Mouse (Mus musculus): ENCODE measurements around the gene Rpl12.

Rpl12 gene

DNA sequence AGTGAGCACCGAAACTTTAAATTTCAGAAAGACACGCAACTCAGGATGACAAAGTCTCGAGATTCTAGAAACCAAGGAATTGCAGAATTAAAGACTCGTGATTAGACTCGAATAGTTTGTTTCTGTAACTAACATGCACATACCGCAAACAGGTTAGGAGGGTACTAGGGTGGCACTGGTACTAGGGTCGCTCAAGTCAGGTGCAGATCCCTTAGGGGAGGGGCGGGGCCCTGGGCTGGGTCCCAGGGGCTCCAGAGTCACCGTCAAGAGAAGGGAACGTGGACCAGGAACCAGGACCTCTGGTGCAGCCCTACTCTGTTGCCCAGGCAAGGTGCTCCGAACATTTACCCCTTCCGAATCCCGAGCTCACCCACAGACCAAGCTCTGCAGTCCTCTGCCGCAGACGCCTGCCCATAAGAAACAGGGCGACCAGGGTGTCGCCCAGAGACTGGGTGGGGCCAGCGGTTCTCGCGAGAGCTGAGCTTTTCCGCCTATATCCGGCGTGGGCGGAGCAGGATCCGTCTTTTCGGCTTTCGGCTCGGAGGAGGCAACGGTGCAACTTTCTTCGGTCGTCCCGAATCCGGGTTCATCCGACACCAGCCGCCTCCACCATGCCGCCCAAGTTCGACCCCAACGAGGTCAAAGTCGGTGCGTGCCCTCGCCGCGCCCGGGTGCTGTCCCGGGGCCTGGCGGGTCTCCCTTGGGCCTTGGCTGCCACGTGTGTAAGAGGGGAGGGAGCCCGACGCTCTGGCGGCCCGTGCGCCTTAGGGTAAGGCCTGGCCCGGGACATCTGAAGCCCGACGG lies at the start of gene Rpl12, which contains the start of gene Lrsam1:
Gene Rpl12 (plus strand): TSS at position 368 of the 804 bp plus-strand sequence.
Gene Lrsam1 (minus strand): TSS at position 423 of the 804 bp plus-strand sequence.
- peak; percentile 98 for DNase-seq

DNA sequence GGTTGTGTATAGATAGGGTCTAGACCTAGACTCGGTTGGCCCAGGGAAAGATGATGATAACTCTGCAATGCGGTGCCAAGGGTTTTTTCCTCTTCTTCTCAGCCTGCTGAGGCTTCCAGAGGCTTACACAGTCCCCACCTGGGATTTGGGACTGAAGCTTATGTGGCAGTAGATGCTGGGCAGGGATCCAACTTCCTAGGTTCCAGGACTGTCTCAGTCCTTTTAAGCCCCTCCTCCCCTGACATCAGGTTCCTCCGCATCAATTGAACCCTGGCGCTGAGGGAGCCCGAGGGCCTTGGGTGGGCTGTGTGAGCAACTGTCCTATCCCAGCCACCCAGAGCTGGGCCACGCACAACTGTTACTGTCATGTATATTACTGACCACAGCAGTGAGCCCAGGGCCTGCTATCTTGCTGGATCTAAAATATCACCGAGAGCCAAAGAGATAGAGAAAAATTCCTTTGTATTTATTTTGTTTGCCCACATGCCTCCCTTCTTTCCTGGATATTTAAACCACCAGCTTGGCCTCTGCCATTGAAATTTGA lies 49.6 kb upstream of the Rpl12 start:
- DNase-seq, result no peak

DNA sequence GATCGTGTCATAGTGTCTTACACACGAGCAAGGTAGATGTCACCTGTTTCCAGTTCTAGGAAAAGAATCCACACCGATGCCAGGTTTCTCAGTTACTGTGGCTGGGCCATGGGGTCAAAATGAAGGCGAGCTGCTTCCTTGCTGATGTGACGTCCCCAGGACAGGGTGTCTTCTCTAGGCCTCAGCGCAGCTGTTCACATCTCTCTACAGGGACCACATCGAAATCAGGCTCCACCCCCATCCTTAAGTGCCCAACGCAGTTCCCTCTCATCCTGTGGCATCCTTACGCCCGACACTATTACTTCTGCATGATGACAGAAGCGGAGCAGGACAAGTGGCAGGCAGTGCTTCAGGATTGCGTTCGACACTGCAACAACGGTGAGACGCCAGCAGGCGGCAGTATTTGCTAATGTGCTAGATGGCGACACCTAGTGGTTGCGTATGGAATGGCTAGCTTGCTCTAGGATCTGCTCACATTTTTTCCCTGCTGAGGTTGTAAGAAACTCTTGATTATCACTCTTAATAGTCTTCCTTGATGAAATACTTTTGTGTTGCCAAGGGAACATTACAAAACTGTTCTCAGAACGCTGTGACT lies 49.1 kb upstream of the Rpl12 start:
- DNase-seq, result peak; percentile 92

DNA sequence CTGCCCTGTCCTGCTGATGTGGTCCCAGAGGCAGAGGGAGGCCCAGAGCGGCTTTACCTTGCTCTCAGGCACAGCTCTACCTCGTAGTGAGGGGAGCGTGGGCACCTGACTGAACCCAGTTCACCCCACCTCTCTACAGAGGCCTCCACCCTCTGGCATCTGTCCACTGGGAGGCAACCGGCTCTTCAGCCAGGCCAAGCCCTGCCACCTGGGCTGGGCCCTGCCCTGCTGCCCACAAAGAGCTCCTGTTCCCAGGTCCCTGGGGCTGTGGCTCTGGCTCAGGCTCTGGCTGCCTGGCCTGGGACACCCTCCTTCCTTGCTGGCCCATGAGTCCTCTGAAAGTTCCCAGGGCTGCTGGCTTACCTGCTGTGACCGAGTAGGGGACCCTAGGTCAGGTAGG lies 47.0 kb upstream of the Rpl12 start:
- DNase-seq, result peak in 1 of 2 experiments; percentile 45

DNA sequence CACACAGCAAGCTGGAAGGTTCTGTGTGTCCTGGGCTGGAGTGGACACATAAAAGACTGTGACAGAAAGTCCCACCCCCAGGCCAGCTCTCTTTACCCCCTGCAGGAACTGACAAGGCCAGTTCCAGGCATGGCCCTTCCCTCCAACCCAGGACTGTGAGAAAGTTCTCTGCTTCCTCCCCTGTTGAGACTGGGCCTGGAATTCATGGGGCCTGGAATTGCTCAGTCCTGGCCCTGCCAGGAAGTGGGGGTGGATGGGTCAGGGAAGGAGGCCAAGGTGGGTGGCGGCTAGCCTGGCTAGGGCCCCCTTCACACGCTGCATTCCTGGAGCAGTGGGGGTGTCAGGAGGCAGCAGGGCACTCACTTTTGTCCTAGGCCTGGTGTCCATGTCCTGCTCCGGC lies 46.5 kb upstream of the Rpl12 start:
- DNase-seq, result peak; percentile 75 to 86

DNA sequence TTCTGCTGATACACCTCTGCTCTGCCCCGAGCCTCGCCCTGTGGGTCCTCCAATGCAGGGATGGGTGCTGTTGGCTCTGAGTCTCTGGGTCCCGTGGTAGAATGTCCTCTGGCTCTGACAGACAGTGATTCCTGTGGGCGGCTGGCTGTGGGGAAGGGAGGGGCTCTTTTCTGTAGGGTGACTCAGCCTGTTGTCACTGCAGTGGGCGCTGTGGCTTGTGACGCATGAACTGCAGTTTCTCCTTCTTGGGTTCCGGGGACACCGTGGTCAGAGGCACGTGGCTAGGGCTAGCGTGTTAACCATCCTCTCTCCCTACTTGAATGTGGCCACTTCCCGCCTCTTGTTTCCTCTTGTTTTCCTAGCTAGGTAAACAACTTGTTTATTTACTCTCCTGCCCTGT lies 43.8 kb upstream of the Rpl12 start:
- DNase-seq, result no peak

DNA sequence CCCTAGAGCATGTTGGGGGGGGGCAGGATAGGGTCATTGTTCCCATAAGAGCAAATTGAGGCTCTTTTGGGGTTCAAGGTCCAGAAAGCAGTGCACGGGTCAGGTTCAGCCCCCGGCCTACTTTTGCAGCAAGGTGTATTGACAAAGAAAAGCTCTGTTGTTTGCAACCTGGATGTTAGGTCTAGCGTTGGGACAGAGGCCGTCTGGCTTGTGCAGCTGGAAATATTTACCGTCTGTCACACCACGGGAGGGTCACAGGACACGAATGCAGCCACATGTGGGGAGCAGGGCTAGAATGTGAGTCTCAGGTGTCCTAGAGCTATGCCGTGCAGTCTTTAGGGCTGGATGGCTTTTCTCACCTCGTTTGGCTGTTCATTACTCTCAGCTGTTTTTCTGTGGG lies 43.0 kb upstream of the Rpl12 start:
- no peak for DNase-seq

DNA sequence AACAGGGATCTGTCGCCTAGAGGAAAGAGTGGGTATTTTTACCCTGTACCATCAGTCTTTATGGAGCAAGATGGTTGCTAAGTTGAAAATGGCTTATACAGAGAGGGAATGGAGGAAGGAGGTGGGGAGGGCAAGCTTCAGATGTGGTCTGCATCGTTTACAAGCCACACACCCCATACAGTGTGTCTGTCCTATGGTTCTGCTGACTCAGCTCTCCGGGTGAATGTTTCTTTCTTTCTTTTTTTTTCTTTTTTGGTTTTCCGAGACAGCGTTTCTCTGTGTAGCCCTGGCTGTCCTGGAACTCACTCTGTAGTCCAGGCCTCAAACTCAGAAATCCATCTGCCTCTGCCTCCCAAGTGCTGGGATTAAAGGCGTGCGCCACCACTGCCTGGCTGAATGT lies 40.1 kb upstream of the Rpl12 start:
- no peak for DNase-seq

DNA sequence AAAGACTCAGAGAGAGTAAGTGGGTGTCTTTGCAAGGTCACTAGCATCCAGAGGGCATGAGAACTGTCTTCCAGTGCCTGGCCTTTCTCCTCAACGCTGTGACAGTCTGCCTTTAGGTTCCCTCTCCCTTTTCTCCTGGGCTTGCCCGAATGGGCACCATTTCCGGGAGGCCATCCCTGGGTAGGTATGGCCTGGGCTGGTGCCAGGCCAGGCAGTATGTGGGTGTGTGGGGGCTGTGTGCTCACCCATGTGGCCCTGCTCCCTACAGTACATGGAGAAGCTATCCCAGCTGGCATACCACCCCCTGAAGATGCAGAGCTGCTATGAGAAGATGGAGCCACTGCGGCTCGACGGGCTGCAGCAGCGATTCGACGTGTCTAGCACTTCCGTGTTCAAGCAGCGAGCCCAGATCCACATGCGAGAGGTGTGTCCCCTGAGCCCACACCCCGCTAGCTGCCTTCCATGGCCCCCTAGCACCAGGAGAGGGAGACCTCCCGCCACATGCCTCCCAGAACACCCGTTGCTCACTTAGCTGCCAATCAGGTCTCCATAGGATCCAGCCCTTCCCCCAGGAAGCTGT lies 39.5 kb upstream of the Rpl12 start:
- no peak for DNase-seq

DNA sequence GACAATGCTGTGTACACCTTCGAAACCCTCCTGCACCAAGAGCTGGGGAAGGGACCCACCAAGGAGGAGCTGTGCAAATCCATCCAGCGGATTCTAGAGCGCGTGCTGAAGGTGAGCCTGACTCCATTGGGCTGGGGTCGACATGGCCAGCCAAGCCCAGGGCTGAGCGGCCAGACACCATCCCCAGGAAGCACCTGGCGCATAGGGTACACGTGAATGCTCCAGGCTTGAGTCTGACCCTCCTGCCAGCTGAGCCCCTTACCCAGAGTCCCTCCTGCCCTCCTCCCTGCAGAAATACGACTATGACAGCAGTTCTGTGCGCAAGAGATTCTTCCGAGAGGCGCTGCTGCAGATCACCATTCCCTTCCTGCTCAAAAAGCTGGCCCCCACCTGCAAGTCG lies 38.8 kb upstream of the Rpl12 start:
- no peak for DNase-seq

DNA sequence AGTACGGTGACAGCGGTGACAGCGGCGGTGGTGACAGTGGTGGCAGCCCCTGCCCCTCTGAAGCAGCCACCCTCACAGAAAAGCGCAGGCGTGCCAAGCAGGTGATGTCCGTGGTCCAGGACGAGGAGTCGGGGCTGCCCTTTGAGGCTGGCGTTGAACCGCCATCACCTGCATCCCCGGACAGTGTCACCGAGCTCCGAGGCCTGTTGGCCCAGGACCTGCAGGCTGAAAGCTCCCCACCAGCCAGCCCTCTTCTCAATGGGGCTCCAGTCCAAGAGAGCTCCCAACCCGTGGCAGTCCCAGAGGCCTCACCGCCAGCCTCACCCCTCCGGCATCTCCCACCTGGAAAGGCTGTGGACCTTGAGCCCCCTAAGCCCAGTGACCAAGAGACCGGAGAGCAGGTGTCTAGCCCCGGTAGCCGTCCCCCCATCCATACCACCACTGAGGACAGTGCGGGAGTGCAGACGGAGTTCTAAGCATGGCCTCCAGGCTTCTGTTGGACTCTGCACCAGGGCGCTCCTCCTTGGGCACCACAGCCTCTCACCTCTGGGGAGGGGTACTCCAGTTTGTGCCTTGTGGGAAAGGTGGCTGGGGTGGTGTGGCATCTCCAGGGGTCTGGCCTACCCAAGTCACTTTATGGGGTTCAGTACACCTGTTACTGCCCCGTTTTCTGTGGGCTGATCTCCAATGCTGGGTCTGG lies 37.7 kb upstream of the Rpl12 start:
- no peak for DNase-seq

DNA sequence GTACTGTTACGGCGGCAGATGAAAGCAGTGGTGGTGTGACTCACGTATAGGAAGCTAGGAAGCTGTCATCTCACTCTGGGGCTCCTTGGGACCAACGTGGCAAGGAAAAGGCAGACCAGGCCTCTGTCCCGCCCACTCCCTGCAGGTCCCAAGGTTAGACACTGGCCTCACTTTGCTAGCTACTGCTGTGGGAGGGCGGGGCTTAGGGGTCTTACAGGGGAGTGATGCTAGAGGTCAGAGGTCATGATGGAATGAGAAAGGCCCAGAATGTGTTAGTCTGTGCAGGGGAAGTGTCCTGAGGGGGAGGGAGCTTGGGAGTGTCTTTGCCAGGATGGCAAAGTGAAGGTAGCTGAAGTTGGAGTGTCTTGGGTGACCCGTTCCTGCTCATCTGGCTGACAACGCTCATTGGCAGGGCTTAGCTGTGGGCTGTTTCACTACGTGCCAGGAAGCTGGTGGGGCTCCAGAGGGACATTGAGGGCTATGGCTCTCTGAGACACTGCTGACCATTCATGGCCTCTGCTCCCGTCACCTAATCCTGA lies 37.0 kb upstream of the Rpl12 start:
- no peak for DNase-seq

DNA sequence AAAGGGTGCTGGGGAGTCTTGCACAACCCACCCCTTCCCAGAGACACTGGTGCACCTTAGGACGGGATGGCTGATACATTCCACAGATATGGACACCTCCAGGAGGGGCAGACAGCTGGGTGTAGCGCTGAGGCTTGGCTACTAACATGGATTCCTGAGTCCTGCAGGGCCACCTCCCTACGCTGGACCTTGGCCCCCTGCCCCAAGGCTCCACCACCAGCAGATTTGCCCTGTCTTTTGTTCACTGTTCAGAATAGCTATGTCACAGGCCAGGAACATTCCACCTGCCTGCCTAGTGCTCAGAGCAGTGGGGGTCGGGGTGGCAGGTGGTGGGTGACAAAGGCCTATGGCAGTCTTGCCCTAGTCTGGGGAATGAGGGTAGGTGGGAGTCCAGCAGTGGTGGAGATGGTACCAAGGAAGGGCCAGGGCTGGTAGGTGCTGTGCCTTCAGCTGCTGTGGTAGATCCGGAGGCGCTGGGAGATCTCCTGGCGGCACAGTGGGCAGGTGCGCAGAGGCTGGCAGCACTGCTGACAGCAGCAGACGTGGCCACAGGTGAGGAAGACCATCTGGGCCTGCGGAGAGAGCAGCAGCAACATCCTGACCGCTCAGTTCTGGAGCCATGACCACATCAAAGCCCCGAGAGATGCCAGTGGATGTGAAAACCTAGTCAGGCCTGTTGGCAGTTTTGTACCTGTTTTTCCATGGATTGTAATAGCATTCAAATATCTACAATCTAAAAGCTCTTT lies 34.9 kb upstream of the Rpl12 start:
- DNase-seq, result peak in 1 of 2 experiments; percentile 34

DNA sequence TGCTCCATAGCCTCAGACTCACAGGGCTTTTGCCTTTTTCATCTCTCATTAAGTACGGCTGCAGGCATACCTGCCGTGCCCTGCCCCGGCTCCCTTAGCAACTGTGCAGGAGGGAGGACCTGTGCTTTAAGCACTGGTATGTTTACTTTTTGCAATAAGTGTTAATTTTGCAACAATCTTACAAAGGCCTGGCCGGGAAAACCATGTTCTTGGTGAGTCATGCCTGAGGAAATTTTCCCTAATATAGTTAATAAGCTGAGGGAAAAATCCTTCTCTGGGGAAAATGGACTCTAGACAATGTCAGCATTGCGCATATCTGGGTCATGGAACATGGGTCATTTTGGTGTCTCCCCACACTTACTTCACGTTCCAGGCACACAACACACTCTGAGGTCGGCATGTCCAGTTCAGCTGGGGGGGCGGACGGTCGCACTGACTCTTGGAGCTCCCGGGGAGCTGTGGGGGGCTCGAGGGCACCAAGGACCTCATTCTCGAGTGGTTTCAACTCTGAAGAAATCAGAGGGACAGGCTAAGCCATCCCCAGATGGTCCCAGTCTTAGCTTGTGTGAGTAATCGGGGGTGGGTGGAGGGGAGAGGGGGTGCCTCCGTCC lies 33.6 kb upstream of the Rpl12 start:
- DNase-seq, result no peak

DNA sequence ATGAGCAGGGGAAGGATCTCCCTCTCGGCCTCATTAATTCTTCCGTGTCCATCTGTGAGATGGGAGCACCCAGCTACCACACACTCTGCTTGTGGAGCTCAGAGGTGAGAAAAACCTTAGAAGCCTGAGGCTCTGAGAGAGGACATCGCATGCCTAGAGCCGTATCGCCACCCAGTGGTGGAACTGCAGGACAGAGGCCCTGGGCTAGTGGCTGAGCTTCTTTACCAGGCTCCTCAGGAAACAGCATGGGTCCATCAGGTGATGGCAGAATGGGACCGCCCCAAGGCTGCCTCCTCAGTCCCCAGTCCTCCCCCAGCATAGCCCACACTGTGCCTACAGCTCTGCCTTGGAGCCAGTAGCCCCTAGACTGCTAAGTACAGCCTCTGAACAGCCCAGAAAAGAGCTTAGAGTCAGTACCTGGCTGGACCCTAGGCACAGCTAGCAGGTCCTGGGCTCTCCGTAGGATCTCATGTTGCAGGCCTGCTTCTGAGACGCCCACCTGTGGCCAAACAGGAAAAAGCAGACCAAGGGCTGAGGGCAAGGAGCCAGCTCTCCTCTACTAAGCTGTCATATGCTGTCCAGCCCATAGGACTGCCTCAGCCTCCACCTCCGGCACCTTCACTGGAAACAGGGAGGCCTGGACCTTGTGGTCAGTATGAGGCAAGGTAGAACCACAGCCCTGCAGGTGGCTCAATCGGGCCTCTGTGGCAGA lies 33.0 kb upstream of the Rpl12 start:
- DNase-seq, result peak; percentile 87 to 90

DNA sequence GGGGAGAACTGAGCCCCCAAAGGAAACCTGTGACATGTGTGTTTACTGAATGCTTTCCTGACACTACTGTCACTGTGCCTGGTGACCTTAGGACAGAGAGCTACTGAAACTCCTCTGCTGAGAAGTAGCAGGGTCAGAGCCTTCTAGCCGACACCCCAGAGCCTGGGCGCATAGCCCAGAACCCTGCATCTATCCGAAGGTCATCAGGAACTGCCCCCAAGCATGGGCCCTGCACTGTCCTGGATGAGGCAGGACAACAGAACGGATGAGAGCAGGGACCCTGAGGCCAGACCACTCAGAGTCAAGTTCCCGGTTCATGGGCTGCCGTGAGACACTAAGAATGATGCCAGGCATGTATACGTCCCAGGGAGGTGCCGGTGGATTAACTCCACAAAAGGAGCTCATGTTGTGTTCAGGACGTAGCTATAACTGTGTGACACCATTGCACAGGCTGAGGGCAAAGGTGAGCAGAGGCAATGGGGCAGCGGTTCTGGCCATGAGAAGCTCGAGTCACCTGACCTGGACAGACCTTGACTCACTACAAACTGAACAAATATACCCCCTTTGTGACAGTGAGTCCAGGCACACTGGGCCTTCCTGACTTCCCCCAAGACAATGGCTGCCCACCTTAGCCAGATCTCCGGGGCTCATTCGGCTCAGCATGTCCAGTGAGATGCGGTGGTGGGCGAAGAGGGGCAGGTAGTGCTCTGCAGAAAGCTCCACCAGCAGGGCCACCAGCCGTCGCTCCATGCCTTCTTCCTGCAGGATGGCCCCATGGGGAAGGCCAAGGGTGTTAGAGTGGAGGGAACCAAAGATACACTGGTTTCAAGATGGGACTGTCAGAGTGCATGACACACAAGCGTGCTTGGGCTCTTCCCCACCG lies 32.2 kb upstream of the Rpl12 start:
- DNase-seq, result no peak

DNA sequence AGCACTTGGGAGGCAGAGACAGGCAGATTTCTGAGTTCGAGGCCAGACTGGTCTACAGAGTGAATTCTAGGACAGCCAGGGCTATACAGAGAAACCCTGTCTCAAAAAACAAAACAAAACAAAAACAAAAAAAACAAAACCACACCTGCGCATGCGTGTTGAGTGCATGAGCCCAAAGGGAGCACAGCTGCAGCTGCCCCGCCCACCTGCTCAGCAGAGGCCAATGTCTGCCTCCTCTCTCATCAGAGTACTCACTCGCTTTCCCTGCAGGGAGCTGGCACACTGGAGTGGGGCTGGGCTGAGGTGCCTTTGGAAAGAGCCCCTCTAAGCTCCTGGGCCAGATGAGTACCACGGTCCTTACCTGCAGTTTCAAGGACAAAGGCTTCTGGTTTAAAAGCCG lies 29.6 kb upstream of the Rpl12 start:
- DNase-seq, result no peak

DNA sequence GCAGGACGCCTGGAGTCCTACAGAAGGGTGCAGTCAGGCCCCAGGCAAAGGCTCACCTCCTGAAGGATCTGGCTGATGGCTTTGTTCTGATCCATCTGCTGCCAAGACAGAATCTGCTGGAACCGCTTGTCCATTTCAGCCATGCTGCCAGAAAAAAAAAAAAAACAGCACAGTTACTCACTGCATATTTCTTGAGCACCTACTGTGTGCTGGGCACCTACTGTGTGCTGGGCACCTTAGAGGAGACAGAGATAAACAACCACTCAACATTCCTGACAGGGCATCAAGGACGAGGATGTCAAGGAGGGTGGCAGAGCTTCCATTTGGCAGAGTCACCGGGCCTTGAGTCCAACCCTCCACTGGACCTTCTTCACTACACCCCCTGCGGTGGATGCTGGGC lies 22.6 kb upstream of the Rpl12 start:
- no peak for DNase-seq

DNA sequence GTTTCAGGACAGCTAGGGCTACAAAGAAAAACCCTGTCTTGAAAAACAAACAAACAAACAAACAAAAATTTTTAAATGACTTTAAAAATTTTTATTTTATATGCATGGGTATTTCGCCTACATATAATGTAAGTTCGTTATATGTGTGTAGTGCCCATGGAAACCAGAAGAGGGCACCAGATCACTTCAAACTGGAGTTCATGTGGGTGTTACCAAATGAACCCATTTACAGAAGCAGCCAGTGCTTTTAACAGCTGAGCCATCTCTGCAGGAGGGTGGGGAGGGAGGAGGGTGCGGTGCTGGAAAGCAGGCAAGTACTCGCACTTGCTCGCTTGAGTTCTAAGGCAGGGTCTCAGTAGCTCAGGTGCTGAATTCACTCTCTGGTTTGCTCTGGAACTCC lies 21.9 kb upstream of the Rpl12 start:
- peak; percentile 48 to 62 for DNase-seq

DNA sequence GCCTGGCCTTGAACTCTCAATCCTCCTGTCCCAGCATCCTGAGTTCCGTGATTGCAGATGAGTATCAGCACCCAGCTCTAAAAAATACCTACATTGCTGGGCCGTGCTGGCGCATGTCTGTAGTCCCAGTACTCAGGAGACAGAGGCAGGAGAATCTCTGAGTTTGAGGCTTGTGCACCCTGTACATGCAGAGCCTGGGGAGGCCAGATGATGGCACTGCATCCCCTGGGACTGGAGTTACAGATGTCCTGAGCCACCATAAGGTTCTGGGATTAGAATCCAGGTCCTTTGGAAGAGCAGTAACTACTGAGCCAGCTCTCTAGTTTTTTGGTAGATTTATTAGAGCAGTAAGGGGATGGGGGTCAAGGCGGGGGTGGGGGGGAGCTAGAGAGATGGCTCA lies 20.9 kb upstream of the Rpl12 start:
- no peak for DNase-seq

Measured in kidney, postnatal 4 days (tissue).